Mouse (Mus musculus) fibroblast of lung, adult 2 months (primary cell): ENCODE data around the gene Ccser2.
"Not testable (repeated sequence)": the region's sequence is repeated elsewhere in the genome, so short reads cannot be mapped to it uniquely, and the experiment has no call there.

Experiments
- DNase-seq: peaks from one replicate; pipeline ENCODE4 v3.0.0-alpha.2; 2011; ENCODE audit warnings: low read depth

Ccser2 gene

GRCm38 (mm10) chr14:36968628-36969147 lies at the start of gene Ccser2:
Gene Ccser2 (minus strand): TSS chr14:36968777.
- DNase-seq = peak; percentile 94

GRCm38 (mm10) chr14:37015894-37016293 lies 47.3 kb upstream of the Ccser2 start:
- no peak for DNase-seq

- DNase-seq = no peak
Observed at GRCm38 (mm10) chr14:37013644-37014043, 45.1 kb upstream of the Ccser2 start.

GRCm38 (mm10) chr14:37009686-37010085 lies 41.1 kb upstream of the Ccser2 start:
- DNase-seq = no peak

GRCm38 (mm10) chr14:37006489-37006888 lies 37.9 kb upstream of the Ccser2 start:
- no peak for DNase-seq

GRCm38 (mm10) chr14:37005865-37006264 lies 37.3 kb upstream of the Ccser2 start:
- no peak for DNase-seq

GRCm38 (mm10) chr14:37003431-37004095 lies 35.0 kb upstream of the Ccser2 start:
- DNase-seq = peak; percentile 28

GRCm38 (mm10) chr14:37002852-37003251 lies 34.3 kb upstream of the Ccser2 start:
- DNase-seq = no peak

- not testable (repeated sequence) for DNase-seq
Observed at GRCm38 (mm10) chr14:37000780-37001179, 32.2 kb upstream of the Ccser2 start.

GRCm38 (mm10) chr14:36989784-36990183 lies 21.2 kb upstream of the Ccser2 start:
- no peak for DNase-seq

- DNase-seq = no peak
Observed at GRCm38 (mm10) chr14:36985693-36986092, 17.1 kb upstream of the Ccser2 start.

- DNase-seq = no peak
Observed at GRCm38 (mm10) chr14:36975019-36975418, 6.4 kb upstream of the Ccser2 start.

GRCm38 (mm10) chr14:36971211-36971610 lies 2.6 kb upstream of the Ccser2 start:
- no peak for DNase-seq

- DNase-seq = no peak
Observed at GRCm38 (mm10) chr14:36969861-36970420, 1.4 kb upstream of the Ccser2 start.

- DNase-seq = no peak
Observed at GRCm38 (mm10) chr14:36968076-36968627, 425 bp downstream of the Ccser2 start.

GRCm38 (mm10) chr14:36965421-36965820 lies 3.2 kb downstream of the Ccser2 start:
- no peak for DNase-seq

GRCm38 (mm10) chr14:36962477-36962876 lies 6.1 kb downstream of the Ccser2 start:
- no peak for DNase-seq

GRCm38 (mm10) chr14:36957719-36958118 lies 10.9 kb downstream of the Ccser2 start:
- no peak for DNase-seq

GRCm38 (mm10) chr14:36957261-36957660 lies 11.3 kb downstream of the Ccser2 start:
- no peak for DNase-seq

GRCm38 (mm10) chr14:36956717-36957116 lies 11.9 kb downstream of the Ccser2 start:
- DNase-seq = no peak

GRCm38 (mm10) chr14:36952687-36953426 lies 15.7 kb downstream of the Ccser2 start:
- DNase-seq = no peak

- DNase-seq = no peak
Observed at GRCm38 (mm10) chr14:36952142-36952541, 16.4 kb downstream of the Ccser2 start.

GRCm38 (mm10) chr14:36942716-36943115 lies 25.9 kb downstream of the Ccser2 start:
- no peak for DNase-seq
